Mouse (Mus musculus) large intestine, adult 2 months (tissue): ENCODE measurements around the gene Eif4e2. TPM values are rescaled to one million over a fixed set of nuclear protein-coding genes. Genes with fewer than 3 reads are reported as not detected.

Experiments used
- DNase-seq: peaks from one replicate; pipeline ENCODE4 v3.0.0-alpha.2; 2012; ENCODE audit warnings: low read depth, low spot score
- WGBS: fragments of 180-500 bp; shearing (Covaris S2); methylation state at CpG from one replicate; pipeline ENCODE4 v1.1.7; 2018; 5-methylcytosine and 5-hydroxymethylcytosine counted together
- polyA plus RNA-seq: library from polyadenylated mRNA; depleted of rRNA; stranded (reverse); fragments of >200 nt; gene quantifications from 2 replicates; pipeline ENCODE4 v1.2.3, GENCODE M21; 2012

Gene Eif4e2
- polyA plus RNA-seq, 1 experiment = 45.7 TPM

- WGBS = 68% methylated on average over 5 of the region's 5 CpGs
- no peak for DNase-seq
Measured at GRCm38 (mm10) chr1:87252040-87252609, 38.4 kb downstream of the Eif4e2 start.

- WGBS = 77% methylated on average over 4 of the region's 4 CpGs
- DNase-seq = no peak
Measured at GRCm38 (mm10) chr1:87255173-87255572, 41.5 kb downstream of the Eif4e2 start.

GRCm38 (mm10) chr1:87257691-87258090, 44.0 kb downstream of the Eif4e2 start:
- no peak for DNase-seq
- 25% methylated on average over 11 of the region's 11 CpGs for WGBS

- WGBS = 7% methylated on average over 14 of the region's 14 CpGs
- DNase-seq = no peak
Measured at GRCm38 (mm10) chr1:87258484-87258883, 44.8 kb downstream of the Eif4e2 start.

GRCm38 (mm10) chr1:87259316-87259715, 45.6 kb downstream of the Eif4e2 start:
- WGBS = 82% methylated on average over 2 of the region's 2 CpGs
- DNase-seq = no peak

- no peak for DNase-seq
- WGBS = 25% methylated on average over 9 of the region's 9 CpGs
Measured at GRCm38 (mm10) chr1:87263257-87263656, 49.5 kb downstream of the Eif4e2 start.

- 16% methylated on average over 12 of the region's 12 CpGs for WGBS
- DNase-seq = no peak
Measured at GRCm38 (mm10) chr1:87263796-87264133, 50.1 kb downstream of the Eif4e2 start.

GRCm38 (mm10) chr1:87264134-87265006, 50.7 kb downstream of the Eif4e2 start, which contains the start of gene Efhd1:
Gene Efhd1, plus strand, starts transcription at chr1:87264363.
- DNase-seq = no peak
- WGBS = under 1% methylated on average over 70 of the region's 70 CpGs

GRCm38 (mm10) chr1:87265200-87265599, 51.5 kb downstream of the Eif4e2 start:
- no peak for DNase-seq
- WGBS = 3% methylated on average over 13 of the region's 13 CpGs

GRCm38 (mm10) chr1:87266296-87267090, 52.8 kb downstream of the Eif4e2 start:
- no peak for DNase-seq
- 38% methylated on average over 8 of the region's 8 CpGs for WGBS

- no peak for DNase-seq
- 76% methylated on average over 3 of the region's 3 CpGs for WGBS
Measured at GRCm38 (mm10) chr1:87270204-87270603, 56.5 kb downstream of the Eif4e2 start.

GRCm38 (mm10) chr1:87270641-87271467, 57.1 kb downstream of the Eif4e2 start:
- 40% methylated on average over 20 of the region's 20 CpGs for WGBS
- no peak for DNase-seq

GRCm38 (mm10) chr1:87271596-87271995, 57.9 kb downstream of the Eif4e2 start:
- WGBS = 84% methylated on average over 1 of the region's 1 CpGs
- no peak for DNase-seq

GRCm38 (mm10) chr1:87272462-87272861, 58.7 kb downstream of the Eif4e2 start:
- 83% methylated on average over 3 of the region's 3 CpGs for WGBS
- DNase-seq = no peak

- no peak for DNase-seq
- WGBS = 87% methylated on average over 3 of the region's 3 CpGs
Measured at GRCm38 (mm10) chr1:87273514-87273942, 59.8 kb downstream of the Eif4e2 start.

- 71% methylated on average over 4 of the region's 4 CpGs for WGBS
- no peak for DNase-seq
Measured at GRCm38 (mm10) chr1:87274134-87274533, 60.4 kb downstream of the Eif4e2 start.

- no peak for DNase-seq
- 91% methylated on average over 12 of the region's 12 CpGs for WGBS
Measured at GRCm38 (mm10) chr1:87275151-87275550, 61.4 kb downstream of the Eif4e2 start.

GRCm38 (mm10) chr1:87276056-87276455, 62.3 kb downstream of the Eif4e2 start:
- no peak for DNase-seq
- WGBS = 63% methylated on average over 2 of the region's 2 CpGs

- DNase-seq = no peak
- WGBS = 71% methylated on average over 5 of the region's 5 CpGs
Measured at GRCm38 (mm10) chr1:87280281-87280680, 66.6 kb downstream of the Eif4e2 start.
